Mouse (Mus musculus): ENCODE data around the gene Cox8c.

The Cox8c gene

DNA sequence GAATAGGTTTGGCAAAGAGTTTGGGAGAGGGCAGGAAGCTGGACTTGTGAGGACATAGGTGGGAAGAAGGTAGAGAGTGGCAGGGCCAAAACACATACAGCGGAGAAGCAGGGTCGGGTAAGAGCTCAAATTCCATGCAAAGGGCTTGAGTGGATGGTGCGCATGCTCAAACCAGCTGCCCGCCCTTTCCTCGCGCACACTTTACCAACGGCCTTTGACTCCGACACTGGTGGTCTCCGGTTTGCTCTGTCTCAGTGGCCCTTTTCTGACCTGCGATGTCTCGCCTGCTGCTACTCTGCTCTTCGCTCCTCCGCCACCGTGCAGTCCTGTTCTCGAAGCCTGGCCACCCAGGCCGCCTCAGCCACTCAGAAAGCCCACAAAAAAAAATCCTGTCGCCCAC is at the start of gene Cox8c:
Gene Cox8c, plus strand, starts transcription at position 226 of the 400 bp plus-strand sequence.
- DNase-seq (ENCODE audit: low read depth, low spot score), result no peak
- H3K36me3 ChIP-seq (ENCODE audit: control insufficient read depth, insufficient read depth, low read length, poor library complexity, severe bottlenecking), result no peaks in the 10 kb centered on the region
- no peaks in the 10 kb centered on the region for H3K27me3 ChIP-seq (ENCODE audit: control insufficient read depth, insufficient read depth, low read length, poor library complexity, severe bottlenecking)

DNA sequence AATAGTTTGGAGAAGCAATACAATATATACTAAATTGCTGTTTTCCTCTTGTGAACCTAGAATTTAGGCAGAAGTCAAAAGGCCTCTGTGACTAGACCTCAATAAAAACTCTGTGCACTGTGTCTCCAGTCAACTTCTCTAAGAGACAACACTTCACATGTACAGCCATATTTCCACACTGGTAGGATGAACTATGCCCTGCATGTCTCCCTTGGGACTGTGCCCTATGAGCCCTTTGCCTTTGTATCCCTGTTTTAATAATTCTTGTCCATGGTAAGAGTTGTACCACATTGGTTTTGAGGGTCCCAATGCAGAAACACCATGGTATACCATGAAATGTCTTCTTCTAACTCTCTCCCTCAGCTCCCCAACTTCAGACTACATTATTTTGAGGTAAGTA is 38.3 kb upstream of the Cox8c start:
- DNase-seq (ENCODE audit: low read depth, low spot score), result no peak
- 0 out of 2 replicates have a peak, but pooled peaks cover 2% of the 10 kb centered on the region for H3K36me3 ChIP-seq (ENCODE audit: control insufficient read depth, insufficient read depth, low read length, poor library complexity, severe bottlenecking)
- no peaks in the 10 kb centered on the region for H3K27me3 ChIP-seq (ENCODE audit: control insufficient read depth, insufficient read depth, low read length, poor library complexity, severe bottlenecking)

DNA sequence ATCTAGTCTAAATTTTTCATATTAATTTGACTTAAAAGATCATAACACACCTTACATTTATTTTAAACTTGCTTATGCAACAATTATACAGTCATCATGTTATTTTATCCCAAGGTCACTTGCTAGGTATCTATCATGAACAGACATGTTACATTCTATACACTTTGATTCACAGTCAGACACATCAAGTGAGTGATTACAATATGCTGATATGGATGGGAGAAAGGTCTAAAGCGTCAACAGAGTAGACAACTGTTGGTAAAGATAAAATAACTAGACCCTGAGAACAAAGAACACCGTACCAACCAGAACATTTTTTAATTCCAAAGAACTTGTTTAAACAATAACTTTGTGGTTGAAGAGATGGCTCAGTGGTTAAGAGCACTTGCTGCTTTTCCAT is 29.3 kb upstream of the Cox8c start:
- Histone ChIP-seq H3K36me3 (ENCODE audit: control insufficient read depth, insufficient read depth, low read length, poor library complexity, severe bottlenecking) (no peaks in the 10 kb centered on the region), H3K27me3 (ENCODE audit: control insufficient read depth, insufficient read depth, low read length, poor library complexity, severe bottlenecking) (no peaks in the 10 kb centered on the region)
- no peak for DNase-seq (ENCODE audit: low read depth, low spot score)

DNA sequence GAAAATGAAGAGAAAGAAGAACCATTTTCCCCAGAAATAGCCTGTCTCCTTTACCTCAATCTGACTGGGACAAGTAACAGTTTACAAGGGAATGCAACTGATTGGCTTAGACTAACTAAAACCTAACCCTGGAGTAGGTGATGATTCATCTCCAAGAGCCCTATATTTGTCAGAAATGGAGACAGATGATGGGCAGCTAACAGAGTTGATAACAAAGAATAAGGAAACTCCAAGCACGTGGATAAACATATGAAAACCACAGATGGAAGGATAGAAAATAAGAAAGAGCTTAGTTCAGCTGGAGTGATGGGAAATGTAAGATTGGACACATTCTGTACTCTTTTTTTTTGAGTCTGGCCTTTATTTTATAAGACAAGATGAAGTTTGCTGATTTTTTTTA is 28.6 kb upstream of the Cox8c start:
- DNase-seq (ENCODE audit: low read depth, low spot score), result no peak

DNA sequence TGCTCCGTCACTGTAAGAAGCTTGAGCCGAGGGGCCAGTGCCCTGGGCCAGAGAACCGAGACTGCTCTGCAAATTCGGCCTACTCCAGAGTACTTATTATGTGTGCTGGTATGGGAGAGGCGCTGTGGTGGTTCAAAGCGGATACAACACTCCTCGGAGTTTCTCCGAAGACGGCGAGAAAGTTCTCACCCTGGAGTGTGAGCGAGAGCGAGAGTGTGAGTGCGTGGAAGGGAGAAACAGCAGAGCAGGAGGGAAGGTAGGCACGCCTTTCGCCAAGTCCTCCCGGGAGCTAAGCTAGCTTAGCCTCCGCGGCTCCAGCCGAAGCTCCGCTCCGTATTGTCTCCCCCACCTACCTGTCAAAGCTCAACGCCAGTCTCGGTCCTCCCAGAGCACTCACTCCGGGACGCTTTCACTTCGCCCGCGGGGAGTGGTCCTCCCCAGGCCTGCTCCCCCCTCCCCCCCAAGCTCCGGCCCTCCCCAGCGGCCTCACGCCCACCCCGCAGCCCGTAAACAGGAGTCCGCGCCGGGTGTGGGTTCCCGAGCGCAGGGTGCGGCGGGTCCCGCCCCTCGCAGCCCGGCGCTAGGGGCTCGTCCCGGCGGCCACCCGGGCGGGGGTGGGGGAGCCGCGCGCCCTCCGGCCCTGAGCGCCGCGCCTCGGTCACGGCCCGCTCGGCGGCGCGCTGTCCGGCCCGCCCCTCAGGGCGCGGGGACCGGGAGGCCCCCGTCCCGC is 21.6 kb upstream of the Cox8c start:
- peak; percentile 56 for DNase-seq (ENCODE audit: low read depth, low spot score)
- H3K36me3 ChIP-seq (ENCODE audit: control insufficient read depth, insufficient read depth, low read length, poor library complexity, severe bottlenecking), result no peaks in the 10 kb centered on the region
- H3K27me3 ChIP-seq (ENCODE audit: control insufficient read depth, insufficient read depth, low read length, poor library complexity, severe bottlenecking), result no peaks in the 10 kb centered on the region

More for the DNA sequence above, 28.6 kb upstream of the Cox8c start:
- no peaks in the 10 kb centered on the region for H3K27me3 ChIP-seq (ENCODE audit: control insufficient read depth, insufficient read depth, low read length, poor library complexity, severe bottlenecking)
- no peaks in the 10 kb centered on the region for H3K36me3 ChIP-seq (ENCODE audit: control insufficient read depth, insufficient read depth, low read length, poor library complexity, severe bottlenecking)

DNA sequence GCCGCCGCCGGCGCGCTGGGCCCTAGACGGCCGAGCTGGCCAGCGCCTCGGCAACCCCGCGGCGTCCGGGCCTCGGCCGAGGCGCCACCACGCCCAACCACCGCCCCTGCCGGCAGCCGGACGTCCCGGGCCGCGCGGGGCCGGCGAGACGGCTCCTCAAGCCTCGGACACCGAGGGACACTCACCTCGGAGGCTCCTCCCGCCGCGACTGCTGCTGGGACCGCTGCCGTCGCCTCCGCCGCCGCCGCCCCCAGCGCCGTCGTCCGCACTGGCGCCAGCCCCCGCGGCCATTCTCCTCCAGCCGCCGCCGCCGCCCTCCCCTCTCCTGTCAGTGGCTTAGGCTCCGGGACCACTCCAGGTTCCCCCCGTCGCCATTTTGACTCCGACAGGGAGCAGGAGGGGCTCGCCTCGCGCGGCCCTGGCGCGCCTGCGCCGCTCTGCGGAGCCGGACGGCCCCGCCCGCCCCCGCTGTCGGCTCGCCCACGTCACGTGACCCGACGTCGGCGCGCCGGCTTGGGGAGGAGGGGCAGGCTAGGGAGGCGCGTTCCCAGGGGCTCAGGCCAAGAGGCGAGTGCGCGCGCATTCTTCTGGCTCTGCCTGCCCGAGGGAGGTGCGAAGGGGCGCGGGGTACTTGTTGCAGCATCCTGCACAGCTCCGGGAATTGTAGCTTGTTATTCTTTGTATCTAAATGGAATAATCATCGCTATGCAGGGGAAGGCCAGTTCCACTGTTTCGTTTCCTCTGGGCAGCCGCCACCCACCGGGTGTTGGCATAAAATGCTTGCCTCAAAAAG is 20.9 kb upstream of the Cox8c start, which contains the start of gene Btbd7:
Gene Btbd7, minus strand, starts transcription at position 441 of the 793 bp plus-strand sequence.
- H3K36me3 ChIP-seq (ENCODE audit: control insufficient read depth, insufficient read depth, low read length, poor library complexity, severe bottlenecking), result no peaks in the 10 kb centered on the region
- H3K27me3 ChIP-seq (ENCODE audit: control insufficient read depth, insufficient read depth, low read length, poor library complexity, severe bottlenecking), result no peaks in the 10 kb centered on the region
- DNase-seq (ENCODE audit: low read depth, low spot score), result peak; percentile 96

DNA sequence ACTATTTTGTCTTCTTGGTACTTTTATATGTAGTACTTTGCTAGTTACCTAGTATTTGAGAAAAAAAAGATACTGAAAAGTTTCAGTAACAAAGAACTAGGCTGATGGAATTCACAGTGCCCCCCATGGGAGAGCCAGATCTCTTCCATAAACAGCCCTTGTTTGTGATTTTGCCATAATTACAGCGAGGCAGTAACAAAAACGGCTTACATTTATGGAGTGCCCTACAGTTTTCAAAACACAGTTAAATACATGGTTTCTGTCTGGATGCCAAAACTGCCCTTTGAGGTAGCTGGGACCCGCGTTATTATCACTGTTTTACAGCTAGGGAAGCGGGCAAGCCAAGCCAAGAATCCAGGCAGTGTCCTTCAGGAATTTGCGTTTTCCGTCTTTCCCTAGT is 20.2 kb upstream of the Cox8c start:
- no peaks in the 10 kb centered on the region for H3K36me3 ChIP-seq (ENCODE audit: control insufficient read depth, insufficient read depth, low read length, poor library complexity, severe bottlenecking)
- H3K27me3 ChIP-seq (ENCODE audit: control insufficient read depth, insufficient read depth, low read length, poor library complexity, severe bottlenecking), result no peaks in the 10 kb centered on the region
- no peak for DNase-seq (ENCODE audit: low read depth, low spot score)

DNA sequence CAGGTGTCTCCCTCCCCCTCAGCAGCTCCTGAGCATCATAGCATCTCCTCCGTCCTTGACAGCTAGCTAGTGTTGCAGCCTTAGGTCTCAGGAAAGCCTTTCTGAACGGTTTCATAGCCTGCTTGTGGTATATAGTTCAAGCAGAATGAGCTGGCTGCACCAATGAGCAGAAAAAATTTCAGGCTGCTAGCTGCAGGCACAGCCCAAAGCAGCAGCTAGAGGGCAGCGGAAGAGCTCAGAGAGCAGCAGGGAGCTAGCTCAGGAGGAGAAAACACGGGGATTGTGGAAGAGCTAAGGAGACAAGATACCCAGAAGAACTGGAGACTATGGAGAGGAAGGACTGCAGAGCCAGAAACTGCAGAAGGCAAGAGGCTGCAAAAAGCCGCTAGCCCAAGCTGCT is 13.4 kb upstream of the Cox8c start:
- Histone ChIP-seq H3K36me3 (ENCODE audit: control insufficient read depth, insufficient read depth, low read length, poor library complexity, severe bottlenecking) (no peaks in the 10 kb centered on the region), H3K27me3 (ENCODE audit: control insufficient read depth, insufficient read depth, low read length, poor library complexity, severe bottlenecking) (no peaks in the 10 kb centered on the region)
- DNase-seq (ENCODE audit: low read depth, low spot score), result peak; percentile 6

DNA sequence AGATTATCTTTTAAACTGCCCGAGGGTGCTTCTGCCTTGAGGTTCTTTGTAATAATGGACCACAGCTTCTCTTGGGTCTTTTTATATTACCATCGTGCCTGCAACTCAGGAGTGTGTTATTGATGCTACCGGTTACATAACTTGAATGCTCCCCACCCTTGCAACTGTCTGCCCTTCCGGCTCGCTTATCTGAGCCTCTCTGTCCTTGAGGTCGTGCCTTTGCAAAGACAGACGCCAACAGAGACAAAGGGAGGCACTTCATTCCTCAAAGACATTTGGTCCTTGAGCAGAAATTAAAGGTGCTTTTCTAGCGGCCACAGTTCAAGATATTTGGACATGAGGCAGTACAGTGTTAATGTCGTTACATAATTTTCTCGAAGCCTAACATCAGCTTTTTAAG is 11.8 kb upstream of the Cox8c start:
- H3K36me3 ChIP-seq (ENCODE audit: control insufficient read depth, insufficient read depth, low read length, poor library complexity, severe bottlenecking), result no peaks in the 10 kb centered on the region
- no peaks in the 10 kb centered on the region for H3K27me3 ChIP-seq (ENCODE audit: control insufficient read depth, insufficient read depth, low read length, poor library complexity, severe bottlenecking)
- no peak for DNase-seq (ENCODE audit: low read depth, low spot score)

DNA sequence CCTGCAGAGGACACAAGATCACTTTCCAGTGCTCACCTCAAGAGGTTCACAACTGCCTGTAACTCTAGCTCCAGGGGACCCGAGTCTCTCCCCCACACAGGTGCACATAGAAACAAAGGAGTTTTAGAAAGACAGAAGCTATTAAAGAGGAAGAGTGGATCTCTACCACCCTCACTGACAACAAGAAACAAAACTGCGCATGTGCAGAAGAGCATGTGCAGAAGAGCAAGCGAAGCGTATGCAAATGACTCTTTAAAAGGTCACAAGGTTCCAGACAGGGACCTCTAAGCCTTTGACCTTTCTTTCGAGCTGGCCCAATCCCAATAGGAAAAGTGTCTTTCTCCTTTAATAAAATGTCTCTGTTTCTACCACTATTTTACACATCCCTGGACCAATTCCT is 10.5 kb upstream of the Cox8c start:
- peak; percentile 11 for DNase-seq (ENCODE audit: low read depth, low spot score)
- no peaks in the 10 kb centered on the region for H3K36me3 ChIP-seq (ENCODE audit: control insufficient read depth, insufficient read depth, low read length, poor library complexity, severe bottlenecking)

DNA sequence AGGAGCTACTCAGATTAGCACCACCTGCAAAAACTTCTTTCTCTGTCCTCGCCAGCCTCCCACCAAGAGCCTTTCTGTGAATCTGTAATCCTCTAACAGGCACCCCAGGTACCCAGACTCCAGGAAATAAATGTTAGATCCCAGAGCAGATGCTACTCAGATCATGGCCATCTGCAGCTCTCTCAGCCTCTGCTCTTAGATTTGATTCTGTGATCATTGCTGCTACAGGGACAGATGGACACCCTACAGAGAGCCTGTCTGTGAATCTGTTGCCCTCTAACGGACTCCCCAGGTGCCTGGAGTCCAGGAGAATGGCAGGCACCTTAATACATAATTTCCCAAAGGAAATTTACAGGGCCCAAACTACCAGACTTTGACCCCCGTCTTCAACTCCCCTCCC is 9.1 kb downstream of the Cox8c start:
- H3K27me3 ChIP-seq (ENCODE audit: control insufficient read depth, insufficient read depth, low read length, poor library complexity, severe bottlenecking), result no peaks in the 10 kb centered on the region
- DNase-seq (ENCODE audit: low read depth, low spot score), result no peak
- no peaks in the 10 kb centered on the region for H3K36me3 ChIP-seq (ENCODE audit: control insufficient read depth, insufficient read depth, low read length, poor library complexity, severe bottlenecking)

More for the DNA sequence above, 10.5 kb upstream of the Cox8c start:
- H3K27me3 ChIP-seq (ENCODE audit: control insufficient read depth, insufficient read depth, low read length, poor library complexity, severe bottlenecking), result no peaks in the 10 kb centered on the region

DNA sequence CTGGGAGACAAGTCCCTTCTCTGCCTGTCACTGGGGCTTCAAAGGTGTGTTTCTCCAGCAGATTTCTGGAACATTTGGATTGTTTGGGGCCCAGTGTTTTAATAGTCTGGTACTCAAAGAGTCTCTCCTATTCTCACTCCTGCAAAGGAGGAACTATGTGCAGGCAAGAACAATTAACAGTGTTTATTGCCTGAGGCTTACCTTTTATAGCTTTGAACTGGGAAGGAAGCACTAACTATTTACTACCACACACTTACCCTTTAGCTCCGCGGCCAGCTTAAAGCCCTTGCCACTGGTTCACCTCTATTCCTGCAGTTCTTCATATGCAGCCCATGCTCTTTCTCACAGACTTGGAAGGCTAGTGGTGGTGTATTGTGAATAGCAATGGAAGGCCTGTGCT is 17.0 kb downstream of the Cox8c start:
- H3K36me3 ChIP-seq (ENCODE audit: control insufficient read depth, insufficient read depth, low read length, poor library complexity, severe bottlenecking), result no peaks in the 10 kb centered on the region
- no peaks in the 10 kb centered on the region for H3K27me3 ChIP-seq (ENCODE audit: control insufficient read depth, insufficient read depth, low read length, poor library complexity, severe bottlenecking)
- no peak for DNase-seq (ENCODE audit: low read depth, low spot score)

DNA sequence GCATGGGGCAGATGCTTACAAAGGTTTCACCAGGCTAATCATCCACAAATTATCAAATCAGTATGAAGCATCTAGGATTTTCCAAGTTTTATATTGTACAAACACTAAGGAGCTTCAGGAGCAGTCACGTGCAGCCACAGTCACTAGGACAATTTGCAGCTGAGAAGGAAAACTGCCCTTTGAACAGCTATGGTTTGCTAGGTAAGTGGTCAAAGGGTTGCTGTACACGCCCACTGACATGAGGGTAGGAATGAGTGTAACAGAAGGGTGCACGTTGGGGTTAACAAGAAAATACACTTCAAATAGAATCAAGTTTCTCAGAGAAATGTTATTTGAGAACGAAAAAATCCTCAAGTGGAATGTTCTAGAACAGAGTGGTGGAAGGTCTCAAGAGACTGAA is 30.6 kb downstream of the Cox8c start:
- Histone ChIP-seq H3K27me3 (ENCODE audit: control insufficient read depth, insufficient read depth, low read length, poor library complexity, severe bottlenecking) (no peaks in the 10 kb centered on the region), H3K36me3 (ENCODE audit: control insufficient read depth, insufficient read depth, low read length, poor library complexity, severe bottlenecking) (no peaks in the 10 kb centered on the region)
- DNase-seq (ENCODE audit: low read depth, low spot score), result no peak

DNA sequence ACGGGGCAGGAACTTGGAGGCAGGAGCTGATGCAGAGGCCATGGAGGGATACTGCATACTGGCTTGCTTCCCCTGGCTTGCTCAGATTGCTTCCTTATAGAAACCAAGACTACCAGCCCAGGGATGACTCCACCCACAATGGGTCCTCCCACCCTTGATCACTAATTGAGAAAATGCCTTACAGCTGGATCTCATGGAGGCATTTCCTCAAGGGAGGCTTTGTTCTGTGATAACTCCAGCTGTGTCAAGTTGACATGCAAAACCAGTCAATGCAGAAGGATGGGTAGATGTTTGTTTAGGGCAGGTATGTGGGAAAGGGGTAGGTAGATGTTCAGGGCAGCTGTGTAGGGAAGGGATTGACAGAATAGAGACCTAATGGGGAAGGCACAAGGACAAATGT is 31.2 kb downstream of the Cox8c start:
- Histone ChIP-seq H3K27me3 (ENCODE audit: control insufficient read depth, insufficient read depth, low read length, poor library complexity, severe bottlenecking) (no peaks in the 10 kb centered on the region), H3K36me3 (ENCODE audit: control insufficient read depth, insufficient read depth, low read length, poor library complexity, severe bottlenecking) (no peaks in the 10 kb centered on the region)
- DNase-seq (ENCODE audit: low read depth, low spot score), result no peak

DNA sequence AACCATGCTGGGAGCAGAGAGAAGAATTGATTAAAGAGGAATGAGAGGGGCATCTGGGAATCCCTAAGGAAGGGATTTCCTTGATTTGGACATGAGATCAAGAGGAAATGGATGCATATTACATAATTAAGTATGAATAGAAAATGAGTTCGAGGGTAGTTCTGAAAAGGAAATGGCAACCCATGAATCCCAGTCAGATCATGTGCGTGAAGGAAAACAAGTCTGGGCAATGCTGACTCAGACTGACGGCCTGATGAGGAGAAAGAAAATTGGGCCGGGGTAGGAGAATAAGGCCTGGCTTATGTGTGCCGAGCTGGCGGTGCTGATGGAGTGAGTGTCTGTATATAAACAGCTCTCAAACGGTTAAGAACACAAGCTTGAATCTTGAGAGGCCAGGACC is 31.7 kb downstream of the Cox8c start:
- H3K27me3 ChIP-seq (ENCODE audit: control insufficient read depth, insufficient read depth, low read length, poor library complexity, severe bottlenecking), result no peaks in the 10 kb centered on the region
- no peaks in the 10 kb centered on the region for H3K36me3 ChIP-seq (ENCODE audit: control insufficient read depth, insufficient read depth, low read length, poor library complexity, severe bottlenecking)
- DNase-seq (ENCODE audit: low read depth, low spot score), result no peak

Measured in splenic B cell, adult 2 months (primary cell).